Mouse (Mus musculus): ENCODE data around the gene Sbno2. TPM values are rescaled to one million over a fixed set of nuclear protein-coding genes. Genes with fewer than 3 reads are reported as not detected.

The Sbno2 gene
- total and polyA plus RNA-seq, 3 experiments: 9.7 to 24.2 (median 22.6) TPM

DNA sequence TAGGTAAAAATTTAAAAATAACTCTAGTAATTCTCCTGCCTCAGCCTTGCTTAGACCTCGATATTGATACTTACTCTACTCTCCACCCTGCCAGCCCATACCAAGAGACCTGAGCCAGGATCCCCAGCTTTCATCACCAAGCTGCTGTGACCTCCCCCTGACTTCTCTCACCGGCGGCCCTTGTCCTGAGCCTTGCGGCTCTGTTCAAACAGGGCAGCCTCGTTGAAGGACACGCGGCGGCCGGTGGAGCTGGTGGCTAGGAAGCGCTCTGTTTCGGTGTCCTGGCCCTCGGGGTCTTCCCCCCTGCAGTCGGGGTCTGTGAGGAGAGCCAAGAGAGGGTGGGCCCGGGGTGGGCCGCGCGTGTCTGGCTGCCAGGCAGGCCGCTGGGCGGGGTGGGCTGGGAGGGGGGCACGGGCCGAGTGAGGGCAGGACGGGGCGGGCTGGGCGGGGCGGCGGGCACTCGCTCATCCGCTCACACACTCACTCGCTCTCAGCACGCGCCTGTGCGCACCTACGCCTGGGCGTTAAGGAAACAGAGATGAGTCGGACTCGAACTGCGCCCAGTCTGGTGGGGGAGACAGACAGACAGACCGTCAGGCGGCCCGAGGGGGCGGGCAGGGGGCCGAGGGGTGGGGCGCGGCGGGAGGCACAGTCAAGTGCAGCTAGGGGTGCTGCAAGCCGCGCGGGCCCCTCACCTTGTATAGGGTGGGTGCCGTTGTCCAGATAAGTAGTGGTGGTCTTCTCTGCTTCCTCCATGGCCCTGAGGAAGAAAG, 31.0 kb upstream of the Sbno2 start:
- in situ Hi-C loops (cut with MboI; ENCODE audit: low pct_ligation_motif_present, low pct_unique_long_range_greater_than_20kb, low sequenced_read_pairs) (no loop called here), dilution Hi-C loops (cut with MboI; ENCODE audit: extremely low pct_ligation_motif_present, extremely low pct_unique_long_range_greater_than_20kb, low sequenced_read_pairs) (no loop called here)
- Histone ChIP-seq H3K27me3 (replicated peaks) (peaks cover 25% of the 10 kb centered on the region), H3K4me2 (ENCODE audit: insufficient read depth, low read depth, poor library complexity, severe bottlenecking) (no peak overlapping the region), H3K27ac (ENCODE audit: insufficient read depth, low read depth) (no peak overlapping the region), H3K9me3 (replicated peaks; ENCODE audit: low read length) (no peaks in the 10 kb centered on the region), H3K4me1 (ENCODE audit: control insufficient read depth in 1 of 2, insufficient read depth in 2 of 2) (peaks cover 12 to 35% of the 10 kb centered on the region in 2 experiments), H3K9ac (ENCODE audit: insufficient read depth, low read depth) (no peak overlapping the region), H3K36me3 (replicated peaks in 1 of 2; ENCODE audit: control insufficient read depth in 1 of 2, insufficient read depth in 1 of 2, low read length in 1 of 2) (peaks cover 15 to 28% of the 10 kb centered on the region in 2 experiments), H3K4me3 (replicated peaks in 1 of 3; ENCODE audit: low read depth in 2 of 3, low read length in 2 of 3, poor library complexity in 1 of 3) (no peak overlapping the region), H3K79me2 (replicated peaks; ENCODE audit: control insufficient read depth, extremely low read depth, insufficient read depth, poor library complexity, severe bottlenecking) (no peaks in the 10 kb centered on the region)
- TF ChIP-seq TBP (conservative IDR thresholded peaks at IDR 0.05; ENCODE audit: low read depth, low read length) (no peak), NRF1 (IDR thresholded peaks at IDR 0.05; ENCODE audit: low read depth, low read length) (no peak), ZMIZ1 (IDR thresholded peaks at IDR 0.05; ENCODE audit: low read depth, low read length) (no peak), MXI1 (IDR thresholded peaks at IDR 0.05; ENCODE audit: low read depth, low read length) (no peak)
- DNase-seq (ENCODE audit: extremely low read depth): no peak

DNA sequence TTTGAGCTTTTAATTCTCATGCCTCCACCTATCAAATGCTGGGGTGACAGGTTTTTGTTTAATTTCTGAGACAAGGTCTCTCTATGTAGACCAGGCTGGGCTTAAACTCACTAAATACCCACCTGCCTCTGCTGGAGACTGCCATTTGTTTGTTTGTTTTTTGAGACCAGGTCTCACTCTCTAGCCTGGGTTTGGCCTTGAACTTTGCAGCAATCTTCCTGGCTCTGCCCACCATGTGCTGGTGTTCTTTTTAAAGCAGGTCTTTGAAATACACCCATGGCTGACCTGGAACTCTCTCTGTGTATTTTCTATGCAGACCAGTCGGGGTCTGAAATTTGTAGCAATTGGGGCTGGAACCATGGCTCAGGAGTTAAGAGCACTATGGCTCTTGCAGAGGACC, 30.3 kb upstream of the Sbno2 start:
- dilution Hi-C loops (cut with MboI; ENCODE audit: extremely low pct_ligation_motif_present, extremely low pct_unique_long_range_greater_than_20kb, low sequenced_read_pairs): no loop called here
- Histone ChIP-seq H3K27ac (ENCODE audit: insufficient read depth, low read depth) (no peak overlapping the region), H3K79me2 (replicated peaks; ENCODE audit: control insufficient read depth, extremely low read depth, insufficient read depth, poor library complexity, severe bottlenecking) (no peaks in the 10 kb centered on the region), H3K4me1 (ENCODE audit: control insufficient read depth in 1 of 2, insufficient read depth in 2 of 2) (peaks cover 12 to 30% of the 10 kb centered on the region in 2 experiments), H3K9ac (ENCODE audit: insufficient read depth, low read depth) (no peak overlapping the region), H3K4me3 (replicated peaks in 1 of 3; ENCODE audit: low read depth in 2 of 3, low read length in 2 of 3, poor library complexity in 1 of 3) (no peak overlapping the region), H3K36me3 (replicated peaks in 1 of 2; ENCODE audit: control insufficient read depth in 1 of 2, insufficient read depth in 1 of 2, low read length in 1 of 2) (peaks cover 22 to 35% of the 10 kb centered on the region in 2 experiments), H3K4me2 (ENCODE audit: insufficient read depth, low read depth, poor library complexity, severe bottlenecking) (no peak overlapping the region), H3K9me3 (replicated peaks; ENCODE audit: low read length) (no peaks in the 10 kb centered on the region), H3K27me3 (replicated peaks) (peaks cover 24% of the 10 kb centered on the region)
- in situ Hi-C loops (cut with MboI; ENCODE audit: low pct_ligation_motif_present, low pct_unique_long_range_greater_than_20kb, low sequenced_read_pairs): no loop called here
- no peak for DNase-seq (ENCODE audit: extremely low read depth)
- TF ChIP-seq PAX5 (IDR thresholded peaks at IDR 0.05; ENCODE audit: low read length): no peak
- no peak for TF ChIP-seq MXI1 (IDR thresholded peaks at IDR 0.05; ENCODE audit: low read depth, low read length)
- TF ChIP-seq ZKSCAN1 (IDR thresholded peaks at IDR 0.05; ENCODE audit: borderline replicate concordance, low read depth, low read length): no peak
- TF ChIP-seq EP300 (IDR thresholded peaks at IDR 0.05; ENCODE audit: low read length): no peak
- TF ChIP-seq ZC3H11A (IDR thresholded peaks at IDR 0.05; ENCODE audit: low read depth, low read length): no peak
- TF ChIP-seq POLR2A (IDR thresholded peaks at IDR 0.05; ENCODE audit: low read depth, low read length): no peak
- no peak for TF ChIP-seq USF1 (IDR thresholded peaks at IDR 0.05; ENCODE audit: low read depth, low read length)
- no peak for TF ChIP-seq CHD2 (IDR thresholded peaks at IDR 0.05; ENCODE audit: low read length)
- TF ChIP-seq E2F4 (IDR thresholded peaks at IDR 0.05; ENCODE audit: insufficient replicate concordance, low read depth, low read length): no peak
- no peak for TF ChIP-seq JUND (conservative IDR thresholded peaks at IDR 0.05; ENCODE audit: low read depth, low read length)
- TF ChIP-seq POLR2AphosphoS2 (IDR thresholded peaks at IDR 0.05; ENCODE audit: low read depth, low read length): no peak
- no peak for TF ChIP-seq IRF4 (IDR thresholded peaks at IDR 0.05; ENCODE audit: low read depth, low read length)
- no peak for TF ChIP-seq GABPA (IDR thresholded peaks at IDR 0.05; ENCODE audit: insufficient replicate concordance, low read depth, low read length)
- no peak for TF ChIP-seq CHD1 (IDR thresholded peaks at IDR 0.05; ENCODE audit: low read depth, low read length)
- TF ChIP-seq ETS1 (conservative IDR thresholded peaks at IDR 0.05; ENCODE audit: low read depth, low read length): no peak
- TF ChIP-seq ZNF384 (IDR thresholded peaks at IDR 0.05; ENCODE audit: low read depth, low read length): no peak
- no peak for TF ChIP-seq ELF1 (IDR thresholded peaks at IDR 0.05; ENCODE audit: low read depth, low read length)

Measured in CH12.LX (cell line).